Mouse (Mus musculus) limb, embryonic 14.5 days (tissue): Measurements from ENCODE around the gene Zfp655. TPM values are rescaled to one million over a fixed set of nuclear protein-coding genes. Genes with fewer than 3 reads are reported as not detected.

Source experiments
- ATAC-seq: fragments of 200-750 bp; cut with Nextera tagmentation; 2 replicates; pipeline ENCODE4 v1.8.0; 2017; ENCODE audit warnings: low read depth, moderate number of reproducible peaks, moderate TSS enrichment; ENCODE audit not compliant: low FRiP score
- DNase-seq: peaks from one replicate; pipeline ENCODE4 v3.0.0-alpha.2; 2015; ENCODE audit warnings: low spot score
- H3K27ac ChIP-seq: fragments of 300-500 bp; sonication (generic); replicated peaks from 2 replicates; pipeline ENCODE4 v1.5.1; 2014; ENCODE audit warnings: low read depth, mild to moderate bottlenecking, low read length, moderate library complexity, mixed read lengths
- H3K27me3 ChIP-seq: fragments of 300-500 bp; sonication (generic); 2 replicates; pipeline ENCODE4 v1.6.1; 2014; ENCODE audit warnings: low read length, mixed read lengths; ENCODE audit not compliant: control insufficient read depth, insufficient read depth
- H3K36me3 ChIP-seq: fragments of 300-500 bp; sonication (generic); 2 replicates; pipeline ENCODE4 v1.6.1; 2014; ENCODE audit warnings: mild to moderate bottlenecking, low read length, moderate library complexity, mixed read lengths; ENCODE audit not compliant: control insufficient read depth, insufficient read depth
- H3K4me1 ChIP-seq: fragments of 300-500 bp; sonication (generic); 2 replicates; pipeline ENCODE4 v1.6.1; 2014; ENCODE audit warnings: antibody characterized with exemption, low read length, mixed read lengths; ENCODE audit not compliant: control insufficient read depth, insufficient read depth
- H3K4me2 ChIP-seq: fragments of 300-500 bp; sonication (generic); replicated peaks from 2 replicates; pipeline ENCODE4 v1.6.1; 2014; ENCODE audit warnings: low read depth, mild to moderate bottlenecking, low read length, moderate library complexity; ENCODE audit not compliant: severe bottlenecking
- H3K4me3 ChIP-seq: fragments of 300-500 bp; sonication (generic); replicated peaks from 2 replicates; pipeline ENCODE4 v1.5.1; 2014; ENCODE audit warnings: low read length
- H3K9ac ChIP-seq: fragments of 300-500 bp; sonication (generic); 2 replicates; pipeline ENCODE4 v1.6.1; 2014; ENCODE audit warnings: mild to moderate bottlenecking, low read depth, low read length, moderate library complexity; ENCODE audit not compliant: severe bottlenecking
- H3K9me3 ChIP-seq: fragments of 300-500 bp; sonication (generic); 2 replicates; pipeline ENCODE4 v1.6.1; 2016; ENCODE audit warnings: low read length; ENCODE audit not compliant: control insufficient read depth
- POLR2A ChIP-seq: fragments of 200-500 bp; IDR thresholded peaks from 2 replicates; pipeline ENCODE4 v1.8.0; 2012; ENCODE audit warnings: inconsistent platforms, mild to moderate bottlenecking, moderate library complexity, borderline replicate concordance; ENCODE audit not compliant: insufficient read depth, insufficient read length; ENCODE audit errors: extremely low read depth
- WGBS: fragments of 180-500 bp; shearing (Covaris S2); extraction: QIAGEN DNeasy Blood & Tissue Kit; methylation state at CpG from one replicate; pipeline ENCODE4 v1.1.7; 2014; 5-methylcytosine and 5-hydroxymethylcytosine counted together
- polyA plus RNA-seq, 2 experiments: library from polyadenylated mRNA; depleted of rRNA in 1 of 2; stranded (reverse) in 1 of 2; unstranded in 1 of 2; fragments of >200 nt; fragmentation: Nextera tagmentation in 1 of 2; extraction: Ambion mirVana in 1 of 2; gene quantifications; 2 replicates each; pipeline versions ENCODE4 v1.2.1 to v1.2.3; 2012 to 2014

The Zfp655 gene
- polyA plus RNA-seq, 2 experiments = 18.5 to 36.8 TPM

- ATAC-seq = no peak
- H3K4me3 ChIP-seq = peak within 1 kb of the TSS; percentile 73
- no peaks in the 10 kb centered on the region for H3K27me3 ChIP-seq
- H3K9ac ChIP-seq = peak within 1 kb of the TSS; percentile 88
- peak within 1 kb of the TSS; percentile 82 for H3K4me2 ChIP-seq
- H3K27ac ChIP-seq = peak within 1 kb of the TSS; percentile 66
- no peaks in the 10 kb centered on the region for H3K9me3 ChIP-seq
- TF ChIP-seq POLR2A = no peak
- no peak for DNase-seq
- WGBS = 85% methylated on average over 2 of the region's 2 CpGs
- peaks cover 14% of the 10 kb centered on the region for H3K4me1 ChIP-seq
- peaks cover 41% of the 10 kb centered on the region for H3K36me3 ChIP-seq
Measured at GRCm38 (mm10) chr5:145191962-145192361, 39.6 kb upstream of the Zfp655 start, which contains the start of gene Atp5j2. TSS of gene Atp5j2 (minus strand) at chr5:145192062.

- H3K9ac ChIP-seq = no peak overlapping the region
- TF ChIP-seq POLR2A = no peak
- peak overlapping the region; percentile 60; the same call in 1 of the 2 replicates for H3K4me3 ChIP-seq
- ATAC-seq = no peak
- H3K27ac ChIP-seq = no peak overlapping the region
- no peaks in the 10 kb centered on the region for H3K9me3 ChIP-seq
- 80% methylated on average over 7 of the region's 7 CpGs for WGBS
- no peak for DNase-seq
- H3K27me3 ChIP-seq = no peaks in the 10 kb centered on the region
- peaks cover 9% of the 10 kb centered on the region for H3K4me1 ChIP-seq
- H3K36me3 ChIP-seq = peaks cover 17% of the 10 kb centered on the region
- H3K4me2 ChIP-seq = 0 out of 2 replicates have a peak overlapping the region, but pooled peaks have one; percentile 95
Measured at GRCm38 (mm10) chr5:145200387-145200786, 31.1 kb upstream of the Zfp655 start.

- peak within 1 kb of the TSS; percentile 60 for H3K4me3 ChIP-seq
- DNase-seq (peak; percentile 91), ATAC-seq (0 out of 2 replicates have a peak, but pooled peaks have one; percentile 7)
- H3K36me3 ChIP-seq = peaks cover 6% of the 10 kb centered on the region; the same call in 1 of the 2 replicates
- H3K27ac ChIP-seq = peak within 1 kb of the TSS; percentile 44; the same call in 1 of the 2 replicates
- TF ChIP-seq POLR2A = no peak
- peak within 1 kb of the TSS; percentile 95 for H3K4me2 ChIP-seq
- 2% methylated on average over 37 of the region's 37 CpGs for WGBS
- H3K9me3 ChIP-seq = no peaks in the 10 kb centered on the region
- no peaks in the 10 kb centered on the region for H3K27me3 ChIP-seq
- peak within 1 kb of the TSS; percentile 64 for H3K9ac ChIP-seq
- H3K4me1 ChIP-seq = peaks cover 14% of the 10 kb centered on the region
Measured at GRCm38 (mm10) chr5:145201321-145201991, 30.1 kb upstream of the Zfp655 start, which contains the start of gene Zkscan14. TSS of gene Zkscan14 (minus strand) at chr5:145201868.

- Histone ChIP-seq H3K4me2 (no peak overlapping the region), H3K27me3 (no peaks in the 10 kb centered on the region), H3K4me3 (no peak overlapping the region), H3K36me3 (peaks cover 9% of the 10 kb centered on the region), H3K9ac (no peak overlapping the region), H3K4me1 (peaks cover 14% of the 10 kb centered on the region), H3K9me3 (no peaks in the 10 kb centered on the region), H3K27ac (no peak overlapping the region)
- DNase-seq (no peak), ATAC-seq (no peak)
- no peak for TF ChIP-seq POLR2A
- 50% methylated on average over 3 of the region's 3 CpGs for WGBS
Measured at GRCm38 (mm10) chr5:145202446-145202845, 29.1 kb upstream of the Zfp655 start.

- H3K4me2 ChIP-seq = peak within 1 kb of the TSS; percentile 48
- DNase-seq = peak; percentile 99
- H3K9ac ChIP-seq = peak within 1 kb of the TSS; percentile 66
- TF ChIP-seq POLR2A = peak; percentile 68; the same call in 1 of the 2 replicates
- peak; percentile 97 for ATAC-seq
- H3K4me1 ChIP-seq = peaks cover 14% of the 10 kb centered on the region
- H3K27ac ChIP-seq = peak within 1 kb of the TSS; percentile 71
- 0% methylated on average over 22 of the region's 22 CpGs for WGBS
- peaks cover 16% of the 10 kb centered on the region for H3K36me3 ChIP-seq
- H3K4me3 ChIP-seq = peak within 1 kb of the TSS; percentile 52
- H3K9me3 ChIP-seq = no peaks in the 10 kb centered on the region
- no peaks in the 10 kb centered on the region for H3K27me3 ChIP-seq
Measured at GRCm38 (mm10) chr5:145203936-145204691, 27.4 kb upstream of the Zfp655 start, which contains the start of gene Zkscan5. TSS of gene Zkscan5 (plus strand) at chr5:145204562.
